Mouse (Mus musculus): ENCODE results near the gene Sdhaf2.

The Sdhaf2 gene

DNA sequence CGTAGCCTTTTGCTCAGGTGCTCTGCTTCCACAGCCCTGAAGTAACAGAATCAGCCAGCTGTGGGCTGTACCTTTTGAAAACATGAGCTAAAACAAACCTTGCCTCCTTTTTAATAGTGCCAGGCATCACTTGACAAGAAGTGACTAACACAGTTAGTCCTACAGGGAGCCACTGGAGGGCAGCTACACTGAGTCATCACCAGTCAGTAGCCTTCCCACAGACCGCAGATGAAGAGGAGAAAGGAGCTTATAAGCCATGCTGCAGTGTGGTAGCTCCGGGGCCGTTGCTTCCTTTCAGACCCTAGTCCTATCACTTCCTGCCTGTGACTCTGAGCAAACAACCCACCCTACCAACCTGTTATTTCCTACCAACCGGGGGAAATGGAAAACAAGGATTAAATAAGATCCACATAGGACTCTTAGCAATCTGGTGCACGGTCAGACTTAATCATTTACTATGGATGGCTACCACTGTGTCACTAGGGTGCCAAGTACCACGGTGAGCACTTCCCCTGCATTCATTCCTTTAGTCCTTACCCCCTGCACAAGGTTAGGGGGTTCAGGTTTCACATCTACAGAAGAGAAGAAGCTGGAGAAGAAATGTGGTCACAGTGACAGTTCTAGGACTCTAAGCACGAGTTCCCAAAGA, 28.3 kb downstream of the Sdhaf2 start:
- DNase-seq (ENCODE audit: low read depth, low spot score), result peak; percentile 85

GRCm38 (mm10) chr19:10496976-10497375, 29.0 kb downstream of the Sdhaf2 start:
- DNase-seq (ENCODE audit: low read depth, low spot score), result peak; percentile 23

- peak; percentile 36 for DNase-seq (ENCODE audit: low read depth, low spot score)
These were observed 30.3 kb downstream of the Sdhaf2 start for GRCm38 (mm10) chr19:10495670-10496069.

DNA sequence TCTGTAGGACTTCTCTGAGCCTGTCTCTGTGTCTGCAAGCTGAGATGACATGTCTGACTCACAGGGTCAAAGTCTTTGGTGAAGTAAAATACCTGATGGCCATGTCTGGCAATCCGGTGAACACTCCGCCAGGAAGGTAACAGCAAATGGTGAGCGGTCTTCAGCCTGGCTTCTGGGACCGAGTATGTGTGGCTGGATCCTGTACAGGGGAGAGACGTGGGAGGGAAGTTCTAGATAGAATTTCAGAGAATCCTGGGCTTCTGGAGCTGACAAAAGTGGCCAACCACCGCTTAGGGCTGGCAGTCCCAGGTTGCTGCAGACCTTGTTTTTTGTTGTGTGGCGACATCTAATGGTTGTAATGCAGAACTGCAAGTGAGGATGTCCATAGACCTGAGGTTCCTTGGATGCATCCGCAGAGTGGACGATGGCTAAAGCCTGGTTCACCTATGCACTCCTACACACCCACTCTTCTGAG, 39.6 kb downstream of the Sdhaf2 start:
- peak; percentile 88 for DNase-seq (ENCODE audit: low read depth, low spot score)

- DNase-seq (ENCODE audit: low read depth, low spot score), result peak; percentile 52
These were observed 43.2 kb downstream of the Sdhaf2 start, which contains the start of gene Ppp1r32 for GRCm38 (mm10) chr19:10482703-10483102. Ppp1r32 (minus strand) TSS chr19:10482928.

DNA sequence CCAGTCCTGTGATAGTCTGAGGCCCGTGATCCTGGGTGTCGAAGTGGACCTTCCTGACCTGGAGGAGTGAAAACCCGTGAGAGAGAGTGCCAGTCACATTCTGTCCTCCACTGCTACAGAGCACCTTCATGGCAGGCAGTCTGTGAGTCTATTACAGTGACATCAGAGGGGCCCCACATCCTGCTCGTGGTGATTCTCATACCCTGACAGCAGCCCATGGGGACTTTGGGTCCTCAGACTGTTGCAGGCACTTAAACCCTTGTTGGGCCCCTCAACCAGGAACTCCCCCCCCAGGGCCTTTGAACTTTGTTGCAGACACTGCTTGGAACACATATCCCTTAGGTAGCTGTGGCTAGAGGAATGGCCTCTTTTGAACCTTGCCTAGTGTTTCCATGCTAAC, 46.4 kb downstream of the Sdhaf2 start:
- no peak for DNase-seq (ENCODE audit: low read depth, low spot score)

DNA sequence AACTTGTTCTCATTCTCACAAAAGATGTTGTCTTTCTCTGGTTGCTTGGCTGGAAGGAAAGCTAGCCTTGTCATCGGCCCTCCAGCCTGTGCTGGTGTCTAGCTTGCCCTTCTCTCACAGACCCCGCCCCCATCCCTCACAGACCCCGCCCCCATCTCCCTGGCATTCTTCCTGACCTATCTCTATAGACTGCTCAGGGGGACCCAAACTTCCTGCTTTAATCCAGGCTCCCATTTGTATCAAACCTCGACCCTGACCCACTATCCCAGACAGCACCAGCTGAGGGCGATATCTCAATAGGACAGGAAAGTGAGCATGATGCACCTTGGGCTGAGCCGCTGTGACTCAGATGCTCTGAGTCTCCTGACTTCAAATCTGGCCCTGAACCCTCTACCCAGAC, 52.2 kb downstream of the Sdhaf2 start:
- no peak for DNase-seq (ENCODE audit: low read depth, low spot score)

GRCm38 (mm10) chr19:10472958-10473357, 53.0 kb downstream of the Sdhaf2 start:
- peak; percentile 71 for DNase-seq (ENCODE audit: low read depth, low spot score)

DNA sequence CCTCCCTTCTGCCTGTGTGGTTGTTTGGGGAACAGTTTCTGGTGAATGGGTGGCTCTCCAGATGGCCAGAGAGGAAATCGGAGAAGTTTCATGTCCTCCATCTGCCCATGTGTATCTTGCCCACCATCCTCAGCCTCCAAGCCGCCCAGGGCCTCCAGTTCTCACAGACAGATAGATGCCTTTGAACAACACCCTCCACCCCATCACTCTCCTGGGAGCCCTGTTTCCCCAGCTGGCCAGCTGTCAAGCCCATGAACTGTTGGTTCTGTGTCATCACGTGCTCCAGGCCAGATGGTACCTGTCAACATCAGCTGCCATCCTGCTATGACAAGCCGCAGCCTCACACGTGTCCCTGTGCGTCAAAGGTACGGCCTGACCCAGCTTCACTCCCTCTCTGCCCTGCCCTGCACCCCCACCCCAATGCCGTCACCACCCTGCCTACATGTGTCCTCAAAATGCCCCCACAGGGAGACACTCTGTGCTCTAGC, 56.7 kb downstream of the Sdhaf2 start:
- peak; percentile 74 for DNase-seq (ENCODE audit: low read depth, low spot score)

GRCm38 (mm10) chr19:10464427-10464826, 61.5 kb downstream of the Sdhaf2 start:
- no peak for DNase-seq (ENCODE audit: low read depth, low spot score)

DNA sequence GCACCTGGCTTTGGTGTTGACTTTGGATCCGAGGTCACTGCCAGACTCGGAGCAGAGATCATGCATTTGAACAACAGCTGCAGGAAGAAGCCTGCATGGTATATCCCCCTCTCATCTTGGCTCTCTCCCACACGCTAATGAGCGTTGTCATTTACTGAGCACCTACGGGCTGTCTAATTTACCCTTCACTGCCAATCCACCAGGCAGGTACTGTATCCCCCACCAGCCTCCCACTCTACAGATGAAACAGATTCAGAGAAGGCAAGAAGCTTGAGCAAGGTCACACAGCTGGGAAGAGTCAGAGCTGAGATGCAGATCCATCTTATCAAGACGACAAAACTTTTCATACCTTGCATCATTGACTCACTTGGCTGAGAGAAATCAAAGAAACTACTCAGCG, 64.4 kb downstream of the Sdhaf2 start:
- DNase-seq (ENCODE audit: low read depth, low spot score), result peak; percentile 63

DNA sequence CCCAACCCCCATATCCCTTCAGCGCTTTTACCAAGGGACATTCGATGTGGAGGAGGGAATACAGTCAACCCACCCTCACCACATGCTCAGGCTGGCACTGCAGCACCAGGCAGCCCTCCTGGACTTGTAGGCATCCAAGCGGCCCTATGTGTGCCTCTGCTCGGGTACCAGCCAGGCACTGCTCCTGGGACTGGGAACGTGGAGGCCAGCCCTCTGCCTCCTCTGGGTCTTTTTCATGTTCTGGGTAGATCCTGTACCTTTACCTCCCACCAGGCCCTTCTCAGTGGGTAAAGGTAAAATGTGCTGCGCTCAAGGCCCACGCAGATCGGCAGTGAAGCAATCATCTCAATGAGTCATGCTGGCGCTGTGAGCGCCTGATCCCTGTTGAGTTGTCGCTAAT, 66.0 kb downstream of the Sdhaf2 start:
- DNase-seq (ENCODE audit: low read depth, low spot score), result peak; percentile 80

DNA sequence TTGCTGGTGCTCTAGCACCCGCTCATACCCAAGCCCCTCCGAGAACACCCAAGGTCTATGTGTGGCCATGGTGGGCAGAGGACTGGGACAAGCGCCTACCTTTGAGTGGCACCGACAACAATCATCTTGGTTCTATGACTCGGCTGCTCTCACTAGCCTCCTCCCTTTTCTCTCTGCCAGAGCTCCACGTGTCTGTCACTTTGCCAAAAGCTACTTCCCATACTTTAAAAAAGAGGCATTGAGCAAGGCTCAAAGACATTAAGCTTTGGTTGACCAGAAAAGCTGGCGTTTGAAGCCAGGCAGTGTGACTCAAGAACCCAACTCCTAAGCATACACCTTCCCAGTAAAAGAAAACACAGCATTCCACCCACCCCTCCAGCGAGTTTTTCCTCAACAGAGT, 67.8 kb downstream of the Sdhaf2 start:
- DNase-seq (ENCODE audit: low read depth, low spot score), result peak; percentile 77

DNA sequence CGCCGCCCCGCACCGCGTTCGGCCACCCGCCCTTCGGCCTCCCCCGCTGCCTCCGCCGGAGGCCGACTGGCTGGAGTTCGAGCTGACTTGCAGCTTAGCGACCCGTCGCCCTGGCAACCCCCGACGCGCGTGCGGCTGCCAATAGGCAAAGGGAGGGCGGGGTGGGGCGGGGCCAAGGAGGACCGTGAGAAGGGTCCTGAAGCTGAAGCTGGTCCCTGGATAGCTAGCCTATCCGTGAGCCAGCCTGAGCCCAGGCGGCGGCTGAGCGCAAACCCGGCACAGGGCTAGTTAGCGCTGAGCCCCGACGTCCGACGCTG, 68.5 kb downstream of the Sdhaf2 start:
- DNase-seq (ENCODE audit: low read depth, low spot score), result peak; percentile 70

GRCm38 (mm10) chr19:10456752-10457483, 69.0 kb downstream of the Sdhaf2 start, which contains the start of gene Lrrc10b:
Lrrc10b (minus strand) TSS chr19:10457473.
- DNase-seq (ENCODE audit: low read depth, low spot score), result peak; percentile 87

DNA sequence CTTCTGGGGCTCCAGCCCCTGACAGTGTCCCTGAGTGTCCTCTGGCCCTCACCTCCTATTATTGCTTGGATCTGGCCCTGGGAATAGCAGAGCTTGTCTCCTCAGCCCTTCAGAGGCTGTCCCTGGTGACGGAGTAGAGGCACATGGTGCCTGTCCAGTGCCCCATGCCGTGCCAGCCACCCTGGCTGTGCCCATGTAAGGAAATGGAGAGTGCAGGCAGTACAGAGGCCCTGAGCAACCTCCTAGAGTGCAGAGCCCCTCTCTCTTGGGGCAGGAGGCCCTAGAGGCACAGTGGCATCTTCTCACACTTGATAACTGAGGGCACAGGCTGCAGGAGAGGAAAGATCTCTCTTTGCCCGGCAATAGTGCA, 70.5 kb downstream of the Sdhaf2 start:
- no peak for DNase-seq (ENCODE audit: low read depth, low spot score)

DNA sequence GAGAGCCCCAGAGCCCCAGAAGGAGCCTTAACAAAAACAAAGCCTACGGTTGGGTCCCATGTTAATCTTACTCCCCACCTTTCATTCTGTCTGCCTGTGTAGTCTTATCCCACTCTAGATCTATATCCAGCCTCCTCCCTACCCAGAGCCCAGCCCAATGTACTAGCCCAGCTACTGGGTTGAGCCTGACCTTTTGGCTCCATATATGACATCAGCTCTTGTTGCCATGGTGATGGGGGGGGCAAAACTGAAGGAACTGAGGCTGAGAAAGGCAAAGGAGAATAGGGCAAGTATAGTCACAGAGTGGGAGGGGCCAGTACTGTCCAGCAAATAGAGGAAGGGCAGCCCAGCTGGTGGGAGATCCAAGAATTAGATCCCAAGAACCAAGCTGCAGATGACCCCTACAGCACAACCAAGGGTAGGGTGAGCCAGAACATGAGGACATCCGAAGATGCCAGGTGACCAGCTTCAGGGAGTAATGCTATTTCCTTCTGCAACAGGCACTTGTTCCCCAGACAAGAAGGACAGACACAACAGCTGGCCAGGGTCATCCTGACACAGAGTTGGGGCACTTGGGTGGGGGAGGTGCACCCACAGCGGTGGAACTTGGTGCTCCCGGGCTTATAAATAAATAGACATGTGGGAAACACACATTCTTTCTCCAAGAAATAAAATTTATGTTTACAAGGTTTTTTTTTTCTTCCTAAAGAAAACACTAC, 71.1 kb downstream of the Sdhaf2 start:
- DNase-seq (ENCODE audit: low read depth, low spot score), result no peak

Data from brain, adult 2 months (tissue).